ENCODE assay signal across 8 mouse cellular contexts in genomic region chr8:70865350-70866000, GRCm38 (mm10). TPM values are rescaled to one million over a fixed set of nuclear protein-coding genes. Genes with fewer than 3 reads are reported as not detected.
DNase-seq lines count a peak whose midpoint lies in the region; ATAC-seq lines count a peak whose summit lies in the region.

No protein-coding gene starts in this region.

- peak overlapping the region; percentile 94 for H3K27ac ChIP-seq in hindbrain, embryonic 16.5 days (ENCODE audit: low read depth, low read length)
- H3K27ac ChIP-seq in macrophage, result no peak overlapping the region

- peak overlapping the region; percentile 73 for H3K9ac ChIP-seq in hindbrain, embryonic 16.5 days (ENCODE audit: low read depth, low read length)

- ATAC-seq in hindbrain, embryonic 16.5 days, result peak; percentile 88

- DNase-seq in T-cell, adult 2 months (ENCODE audit: low spot score), result peak; percentile 100
- DNase-seq in cerebellum, postnatal 36 days, result peak; percentile 99
- DNase-seq in gastrocnemius, adult 18-20 months (ENCODE audit: low spot score), result peak; percentile 99
- DNase-seq in left cerebral cortex, adult 18-20 months (ENCODE audit: low spot score in 2 of 2), result peak; percentile 99 to 100
- peak; percentile 99 for DNase-seq in right cerebral cortex, adult 18-20 months
- peak; percentile 95 for DNase-seq in urinary bladder, postnatal 10 days (ENCODE audit: low spot score)

- H3K4me1 ChIP-seq in hindbrain, embryonic 16.5 days (ENCODE audit: control insufficient read depth, insufficient read depth, low read depth, low read length), result peaks cover 45% of the 10 kb centered on the region

- 0 out of 2 replicates have a peak, but pooled peaks cover 2% of the 10 kb centered on the region for H3K36me3 ChIP-seq in hindbrain, embryonic 16.5 days (ENCODE audit: control insufficient read depth, insufficient read depth, low read length)
- H3K36me3 ChIP-seq in macrophage (ENCODE audit: inconsistent target), result no peaks in the 10 kb centered on the region

- H3K4me3 ChIP-seq in hindbrain, embryonic 16.5 days (ENCODE audit: low read length), result peak overlapping the region; percentile 46
- H3K4me3 ChIP-seq in macrophage (ENCODE audit: inconsistent target), result peak overlapping the region; percentile 29

- no peaks in the 10 kb centered on the region for H3K79me2 ChIP-seq in macrophage (ENCODE audit: inconsistent target)

- H3K4me2 ChIP-seq in hindbrain, embryonic 16.5 days (ENCODE audit: low read length), result peak overlapping the region; percentile 86

- under 1% methylated on average over 46 of the region's 46 CpGs for WGBS in hindbrain, embryonic 16.5 days
- WGBS in macrophage (ENCODE audit: missing documents), result under 1% methylated on average over 44 of the region's 46 CpGs

- no peaks in the 10 kb centered on the region for H3K27me3 ChIP-seq in hindbrain, embryonic 16.5 days (replicated peaks; ENCODE audit: control insufficient read depth, insufficient read depth, low read length)

- H3K9me3 ChIP-seq in hindbrain, embryonic 16.5 days (ENCODE audit: control insufficient read depth, low read length), result no peaks in the 10 kb centered on the region

RNA-seq across cellular contexts. Expression of gene Kcnn1, which starts 2.4 kb away (rescaled TPM):
- 10 to 100 TPM; 18.2 to 21.1 TPM for total RNA-seq in gastrocnemius, adult 18-20 months (2021)
- polyA plus RNA-seq in hindbrain, embryonic 16.5 days (2015; fragmentation: Nextera tagmentation; extraction: Ambion mirVana), result 16.3 and 18.5 TPM in 2 replicates
- total RNA-seq in left cerebral cortex, adult 18-20 months (2021), result 10 to 100 TPM; 17.4 to 19.3 TPM
- 1 to 10 TPM in 15 of 26 experiments, under 1 TPM in 8, not detected in 3; 0.22 to 3.5 (median 1.3) TPM for total RNA-seq in macrophage (2018; cell fraction: chromatin; rRNA removed)
- total RNA-seq in macrophage (2018; cell fraction: cytosol; rRNA removed), result 1 to 10 TPM; 1.0 to 3.8 (median 2.1) TPM
- 1 to 10 TPM in 16 of 26 experiments, under 1 TPM in 10; 0.21 to 2.7 (median 1.2) TPM for total RNA-seq in macrophage (2018; cell fraction: nucleus; rRNA removed)
- 1.2 to 1.7 TPM (median 1.6 TPM) in 3 replicates for polyA plus RNA-seq in macrophage (2018)

RNA-seq across cellular contexts. Expression of gene Ccdc124, which starts 8.3 kb away (rescaled TPM):
- total RNA-seq in gastrocnemius, adult 18-20 months (2021), result 10 to 100 TPM; 72.6 to 76.5 TPM
- 168 and 190 TPM in 2 replicates for polyA plus RNA-seq in hindbrain, embryonic 16.5 days (2015; fragmentation: Nextera tagmentation; extraction: Ambion mirVana)
- total RNA-seq in left cerebral cortex, adult 18-20 months (2021), result 100 to 1,000 TPM; 101 to 102 TPM
- total RNA-seq in macrophage (2018; cell fraction: chromatin; rRNA removed), result 10 to 100 TPM; 13.2 to 34.3 (median 24.5) TPM
- total RNA-seq in macrophage (2018; cell fraction: cytosol; rRNA removed), result 10 to 100 TPM; 30.4 to 56.5 (median 42.0) TPM
- 10 to 100 TPM; 18.9 to 41.0 (median 29.8) TPM for total RNA-seq in macrophage (2018; cell fraction: nucleus; rRNA removed)
- polyA plus RNA-seq in macrophage (2018), result 47.6 to 62.3 TPM (median 58.2 TPM) in 3 replicates

RNA-seq across cellular contexts. Expression of gene Arrdc2, which starts 26.0 kb away (rescaled TPM):
- 100 to 1,000 TPM in 1 of 2 experiments, 10 to 100 TPM in 1; 58.3 to 202 TPM for total RNA-seq in gastrocnemius, adult 18-20 months (2021)
- 6.8 and 7.9 TPM in 2 replicates for polyA plus RNA-seq in hindbrain, embryonic 16.5 days (2015; fragmentation: Nextera tagmentation; extraction: Ambion mirVana)
- total RNA-seq in left cerebral cortex, adult 18-20 months (2021), result 10 to 100 TPM; 12.0 to 13.3 TPM
- 100 to 1,000 TPM in 2 of 26 experiments, 10 to 100 TPM in 24; 15.4 to 123 (median 72.6) TPM for total RNA-seq in macrophage (2018; cell fraction: chromatin; rRNA removed)
- 10 to 100 TPM in 15 of 26 experiments, 1 to 10 TPM in 11; 2.6 to 19.5 (median 12.0) TPM for total RNA-seq in macrophage (2018; cell fraction: cytosol; rRNA removed)
- 10 to 100 TPM; 10.7 to 98.5 (median 44.3) TPM for total RNA-seq in macrophage (2018; cell fraction: nucleus; rRNA removed)
- 8.1 to 21.9 TPM (median 12.1 TPM) in 3 replicates for polyA plus RNA-seq in macrophage (2018)

RNA-seq across cellular contexts. Expression of gene Slc5a5, which starts 27.1 kb away (rescaled TPM):
- total RNA-seq in gastrocnemius, adult 18-20 months (2021), result under 1 TPM in 1 of 2 experiments, not detected in 1; 0.07 TPM
- 2.4 and 3.1 TPM in 2 replicates for polyA plus RNA-seq in hindbrain, embryonic 16.5 days (2015; fragmentation: Nextera tagmentation; extraction: Ambion mirVana)
- total RNA-seq in left cerebral cortex, adult 18-20 months (2021), result 10 to 100 TPM; 12.8 to 13.0 TPM
- total RNA-seq in macrophage (2018; cell fraction: chromatin; rRNA removed), result not detected
- under 1 TPM in 2 of 26 experiments, not detected in 24; 0.04 to 0.07 TPM for total RNA-seq in macrophage (2018; cell fraction: cytosol; rRNA removed)
- under 1 TPM in 1 of 26 experiments, not detected in 25; 0.20 TPM for total RNA-seq in macrophage (2018; cell fraction: nucleus; rRNA removed)
- polyA plus RNA-seq in macrophage (2018), result not detected in 3 replicates

RNA-seq across cellular contexts. Expression of gene Rpl18a, which starts 31.7 kb away (rescaled TPM):
- total RNA-seq in gastrocnemius, adult 18-20 months (2021), result 1,000 to 10,000 TPM; 1,014 to 1,053 TPM
- 1,821 and 2,018 TPM in 2 replicates for polyA plus RNA-seq in hindbrain, embryonic 16.5 days (2015; fragmentation: Nextera tagmentation; extraction: Ambion mirVana)
- 100 to 1,000 TPM; 682 to 726 TPM for total RNA-seq in left cerebral cortex, adult 18-20 months (2021)
- total RNA-seq in macrophage (2018; cell fraction: chromatin; rRNA removed), result 100 to 1,000 TPM in 1 of 26 experiments, 10 to 100 TPM in 25; 34.5 to 323 (median 44.7) TPM
- total RNA-seq in macrophage (2018; cell fraction: cytosol; rRNA removed), result 1,000 to 10,000 TPM in 17 of 26 experiments, 100 to 1,000 TPM in 9; 795 to 2,066 (median 1,262) TPM
- total RNA-seq in macrophage (2018; cell fraction: nucleus; rRNA removed), result 100 to 1,000 TPM; 112 to 327 (median 178) TPM
- polyA plus RNA-seq in macrophage (2018), result 1,516 to 2,224 TPM (median 1,908 TPM) in 3 replicates

Comparison
In these comparisons a context has a peak if more than half of its experiments do, and no peak if none do; other contexts are left out.
1. RNA of gene Arrdc2, which starts 26.0 kb away (total RNA-seq): 58.3 to 202 TPM in gastrocnemius, adult 18-20 months; 12.0 to 13.3 TPM in left cerebral cortex, adult 18-20 months; every median in the first group is over 4 times any median in the second.
2. Peak in every context shown above with its lines, with median percentiles within 50 percentile points of each other: DNase-seq.